Mouse (Mus musculus): ENCODE measurements at regions not wholly inside any gene's neighbourhood (a gene's known extent, or its start where the extent isn't known, plus 50 kb on each side); places are given as distances from the start of the nearest gene placed in this dataset.

DNA sequence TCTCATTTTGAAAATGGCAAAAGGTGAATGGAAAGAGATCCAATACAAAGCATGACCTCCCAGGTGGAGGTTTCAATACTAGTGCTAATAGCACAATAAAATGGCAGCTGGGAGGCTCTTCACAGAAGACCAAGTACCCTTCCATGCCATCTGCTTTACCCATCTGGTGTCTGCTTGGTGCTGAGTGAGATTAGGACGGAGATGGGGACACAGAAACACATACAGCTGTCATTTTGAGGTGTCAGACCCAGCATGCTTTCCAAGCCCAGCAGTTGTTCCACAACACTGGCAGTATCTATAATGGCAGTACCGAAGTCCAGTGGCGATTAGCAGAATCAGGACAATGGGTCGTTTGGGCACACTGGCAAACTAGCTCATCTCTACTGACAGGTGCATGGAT, 118.9 kb upstream of the 1700064H15Rik start:
- DNase-seq (ENCODE audit: low spot score): no peak

DNA sequence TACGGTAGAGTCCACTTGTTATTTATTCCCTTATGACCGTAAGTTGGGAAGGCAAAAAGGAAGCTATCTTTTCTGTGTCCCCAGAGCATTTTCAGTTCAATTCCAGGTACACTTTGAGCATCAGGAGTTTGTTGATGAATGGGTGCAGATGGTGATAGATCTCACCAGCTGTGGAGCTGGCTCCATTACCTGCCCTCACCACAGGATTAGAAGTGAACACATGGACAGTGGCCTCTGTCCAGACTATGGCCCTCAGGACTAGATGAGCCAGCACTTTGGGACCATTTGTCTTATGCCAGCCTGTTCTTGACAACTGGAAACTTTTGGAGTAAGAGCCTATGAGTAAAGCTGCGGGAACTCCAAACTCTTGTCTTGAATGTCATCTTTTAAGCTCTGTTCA, 123.5 kb upstream of the 1700064H15Rik start:
- no peak for DNase-seq (ENCODE audit: low spot score)

DNA sequence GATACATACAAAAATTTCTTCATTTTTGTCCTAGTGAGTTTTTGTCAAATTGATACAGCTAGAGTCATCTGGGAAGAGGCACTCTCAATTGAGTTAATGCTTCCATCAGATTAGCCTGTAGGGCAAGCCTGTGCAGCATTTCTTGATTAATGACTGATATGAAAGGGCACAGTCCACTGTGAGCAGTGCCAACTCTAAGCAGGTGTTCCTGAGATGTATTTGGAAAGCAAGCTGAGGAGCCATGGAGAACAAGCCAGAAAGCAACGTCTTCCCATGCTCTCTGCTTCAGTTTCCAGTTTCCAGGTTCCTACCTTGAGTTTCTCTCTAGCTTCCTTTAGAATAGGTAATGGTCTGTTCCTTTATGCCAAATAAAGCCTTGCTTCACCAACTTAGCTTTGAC, 125.5 kb upstream of the 1700064H15Rik start:
- no peak for DNase-seq (ENCODE audit: low spot score)

GRCm38 (mm10) chr3:19754636-19755035, 126.2 kb upstream of the 1700064H15Rik start:
- DNase-seq (ENCODE audit: low spot score): no peak

- DNase-seq (ENCODE audit: low spot score): no peak
These were observed 126.7 kb upstream of the 1700064H15Rik start for GRCm38 (mm10) chr3:19755136-19755535.

DNA sequence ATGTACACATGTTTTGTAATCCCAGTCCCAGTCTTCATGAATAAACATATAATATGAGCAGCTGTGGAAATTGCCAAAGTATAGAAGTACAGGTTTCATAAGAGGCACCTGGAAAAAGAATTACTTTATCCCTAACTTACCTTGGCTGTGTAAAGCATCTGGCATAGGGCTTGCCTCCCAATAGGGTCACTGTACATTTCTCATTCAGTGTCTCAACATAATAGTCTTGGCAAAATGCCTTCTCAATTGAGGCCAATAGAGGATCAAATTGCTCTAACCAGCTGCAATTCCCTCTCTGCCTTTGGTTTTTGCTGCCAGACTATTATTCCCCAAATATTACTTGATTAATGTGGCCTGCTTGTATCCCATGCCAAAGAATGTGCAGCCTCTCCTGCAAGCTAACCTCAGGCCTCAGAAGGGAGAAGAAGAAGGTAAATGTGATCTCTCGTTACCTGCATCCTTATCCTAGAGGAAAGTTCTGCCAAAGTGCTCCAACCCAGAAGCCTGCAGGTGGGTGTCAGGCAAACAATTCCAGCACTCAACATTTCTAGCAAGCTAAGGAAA, 158.2 kb upstream of the Cp start:
- no peak for DNase-seq (ENCODE audit: low spot score)

DNA sequence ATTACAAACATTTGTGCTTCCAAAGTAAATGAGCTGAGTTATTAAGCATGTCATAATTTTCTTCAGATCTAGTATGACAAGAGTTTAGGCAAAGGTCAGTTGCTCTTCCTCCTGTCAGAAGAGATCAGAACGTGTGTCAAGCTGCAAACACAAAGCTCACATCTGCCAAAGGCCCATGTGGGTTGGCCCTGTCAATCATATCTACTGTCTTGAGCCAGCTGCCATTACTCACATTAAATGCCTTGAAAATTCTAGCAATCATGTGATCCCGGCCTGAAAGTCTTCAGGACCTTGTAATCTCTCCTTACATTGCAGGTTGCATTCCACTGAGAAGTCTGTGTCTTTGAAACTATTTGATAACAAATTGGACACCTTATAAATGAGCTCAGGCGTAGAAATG, 146.8 kb upstream of the Cp start:
- DNase-seq (ENCODE audit: low spot score): no peak

- DNase-seq (ENCODE audit: low spot score): no peak
These were observed 131.9 kb upstream of the Cp start for GRCm38 (mm10) chr3:19824904-19825303.

- no peak for DNase-seq (ENCODE audit: low spot score)
These were observed 128.2 kb upstream of the Cp start for GRCm38 (mm10) chr3:19828518-19829246.

DNA sequence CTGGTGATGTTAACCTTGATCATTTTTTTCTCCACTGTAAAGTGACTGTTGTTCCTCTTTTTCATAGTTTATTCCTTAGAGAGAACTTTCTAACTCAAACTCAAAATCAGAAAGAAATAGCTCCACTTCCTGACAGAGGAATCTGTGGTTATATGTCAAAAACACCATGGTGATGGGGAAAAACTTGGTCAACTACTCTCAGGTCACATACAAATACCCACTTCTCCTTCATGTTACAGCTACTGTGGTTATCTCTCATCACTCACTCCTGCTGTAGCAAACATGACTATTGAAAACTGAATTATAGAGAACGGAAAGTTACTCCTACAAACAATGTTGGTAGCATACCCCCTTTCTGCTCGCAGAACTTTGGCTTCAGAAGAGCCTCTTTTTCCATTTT, 127.1 kb upstream of the Cp start:
- no peak for DNase-seq (ENCODE audit: low spot score)

GRCm38 (mm10) chr3:19848031-19848735, 108.7 kb upstream of the Cp start:
- no peak for DNase-seq (ENCODE audit: low spot score)

DNA sequence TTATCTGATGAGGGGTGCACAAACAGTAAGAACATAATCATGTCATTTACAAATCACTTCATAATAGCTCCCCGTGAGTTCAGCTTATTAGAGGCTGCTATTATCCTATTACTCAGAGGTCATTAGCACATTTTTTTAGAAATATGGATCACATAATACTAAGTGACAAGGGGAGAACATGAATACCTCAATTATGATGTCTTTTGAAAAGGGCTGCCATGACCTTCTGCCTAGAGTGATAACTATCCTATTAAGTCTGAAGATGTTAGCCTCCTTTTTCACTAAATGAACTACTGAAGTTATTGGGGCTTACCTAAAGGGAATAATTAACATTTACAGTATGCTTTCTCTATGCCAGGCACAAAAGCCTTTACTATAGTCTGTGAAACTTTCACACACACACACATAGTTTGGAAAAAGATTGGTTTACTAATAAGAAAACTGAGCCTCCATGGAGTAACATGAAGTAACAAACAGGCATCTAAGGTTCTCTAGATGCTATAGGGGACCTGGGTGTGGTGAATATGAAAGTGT, 108.1 kb upstream of the Cp start:
- no peak for DNase-seq (ENCODE audit: low spot score)

GRCm38 (mm10) chr3:19882623-19883022, 74.2 kb upstream of the Cp start:
- DNase-seq (ENCODE audit: low spot score): no peak

DNA sequence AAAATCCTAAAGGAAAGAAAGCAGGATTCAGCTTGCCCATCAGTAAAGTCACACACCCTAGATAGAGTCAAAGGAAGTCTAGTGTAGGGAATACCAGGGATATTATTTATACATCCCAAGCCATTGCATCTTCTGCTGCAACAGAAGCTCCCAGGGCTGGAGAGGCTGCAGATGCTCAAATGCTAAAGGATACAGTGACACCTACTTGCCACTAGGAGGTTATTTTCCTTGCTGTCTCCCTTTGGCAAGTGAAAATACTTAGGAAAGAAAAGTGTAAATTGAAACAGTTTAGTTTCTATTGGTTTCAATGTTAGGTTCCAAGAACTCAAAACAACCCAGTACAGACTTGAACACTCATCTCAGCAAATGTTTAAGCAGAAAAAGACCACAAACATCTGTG, 68.4 kb upstream of the Cp start:
- DNase-seq (ENCODE audit: low spot score): no peak

DNA sequence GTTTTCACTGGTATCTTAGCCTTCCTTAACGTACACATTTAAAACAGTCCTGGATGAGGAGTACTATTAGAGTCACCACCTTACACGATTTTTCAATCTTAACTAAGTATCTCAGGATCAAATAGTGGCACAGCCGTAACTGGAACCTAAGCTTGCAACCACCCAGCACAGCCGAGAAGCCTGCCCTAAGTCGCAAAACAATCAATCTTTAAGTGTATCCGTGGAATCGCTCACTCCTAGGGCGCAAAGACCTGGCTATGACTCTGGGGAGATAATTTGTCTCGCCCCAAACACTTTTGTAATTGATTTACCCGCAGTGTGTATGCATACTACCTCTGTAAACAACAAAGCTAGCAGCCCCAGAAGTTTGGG, 62.6 kb upstream of the Cp start:
- no peak for DNase-seq (ENCODE audit: low spot score)

- DNase-seq (ENCODE audit: low spot score): peak; percentile 78
These were observed 62.0 kb upstream of the Cp start for GRCm38 (mm10) chr3:19894630-19895578.

- no peak for DNase-seq (ENCODE audit: low spot score)
These were observed 61.1 kb upstream of the Cp start for GRCm38 (mm10) chr3:19895755-19896154.

GRCm38 (mm10) chr3:19897140-19897539, 59.7 kb upstream of the Cp start:
- DNase-seq (ENCODE audit: low spot score): no peak

DNA sequence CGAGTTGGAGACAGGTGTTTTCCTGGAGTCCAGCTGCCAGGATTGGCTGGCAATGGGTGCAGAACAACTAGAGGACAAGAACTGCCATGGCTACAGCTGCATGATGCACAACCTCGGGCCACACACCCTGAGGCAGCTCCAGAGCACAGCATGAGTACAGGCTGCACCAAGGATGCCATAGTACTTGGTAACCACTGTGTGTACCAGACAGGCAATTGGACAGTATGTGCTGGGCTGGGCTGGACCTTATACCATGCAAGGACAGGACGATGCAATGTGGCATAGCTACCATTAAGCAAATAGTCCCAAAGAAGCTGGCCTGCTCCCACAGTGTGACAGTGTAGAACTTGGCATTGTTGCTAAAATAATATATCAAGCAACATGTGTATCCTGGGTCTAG, 54.6 kb upstream of the Cp start:
- no peak for DNase-seq (ENCODE audit: low spot score)

- no peak for DNase-seq (ENCODE audit: low spot score)
These were observed 52.2 kb upstream of the Cp start for GRCm38 (mm10) chr3:19904446-19905275.

Measured in spleen, adult 12 weeks (tissue).